Mouse (Mus musculus): Measurements from ENCODE around the gene Ddx51.

The Ddx51 gene

GRCm38 (mm10) chr5:110652719-110653648 lies at the start of gene Ddx51, which contains the start of gene Noc4l:
Gene Ddx51, plus strand, starts transcription at chr5:110653451.
Gene Noc4l, minus strand, starts transcription at chr5:110653417.
- DNase-seq = peak; percentile 99

- no peak for DNase-seq
These were observed 48.9 kb upstream of the Ddx51 start for GRCm38 (mm10) chr5:110604311-110604710.

GRCm38 (mm10) chr5:110605531-110606221 lies 47.6 kb upstream of the Ddx51 start:
- DNase-seq = no peak

GRCm38 (mm10) chr5:110607767-110608166 lies 45.5 kb upstream of the Ddx51 start:
- DNase-seq = no peak

GRCm38 (mm10) chr5:110608336-110608735 lies 44.9 kb upstream of the Ddx51 start:
- DNase-seq = no peak

GRCm38 (mm10) chr5:110608941-110609340 lies 44.3 kb upstream of the Ddx51 start:
- no peak for DNase-seq

GRCm38 (mm10) chr5:110609425-110609824 lies 43.8 kb upstream of the Ddx51 start:
- no peak for DNase-seq

GRCm38 (mm10) chr5:110609868-110610267 lies 43.4 kb upstream of the Ddx51 start:
- no peak for DNase-seq

- DNase-seq = no peak
These were observed 42.8 kb upstream of the Ddx51 start for GRCm38 (mm10) chr5:110610484-110610883.

- DNase-seq = no peak
These were observed 41.7 kb upstream of the Ddx51 start for GRCm38 (mm10) chr5:110611435-110612158.

- no peak for DNase-seq
These were observed 34.0 kb upstream of the Ddx51 start for GRCm38 (mm10) chr5:110619226-110619625.

GRCm38 (mm10) chr5:110624319-110624718 lies 28.9 kb upstream of the Ddx51 start:
- no peak for DNase-seq

GRCm38 (mm10) chr5:110627351-110627750 lies 25.9 kb upstream of the Ddx51 start:
- DNase-seq = no peak

GRCm38 (mm10) chr5:110628156-110628555 lies 25.1 kb upstream of the Ddx51 start:
- peak; percentile 10 to 12 for DNase-seq

- peak; percentile 32 to 59 for DNase-seq
These were observed 23.6 kb upstream of the Ddx51 start for GRCm38 (mm10) chr5:110629525-110630120.

- DNase-seq = no peak
These were observed 17.1 kb upstream of the Ddx51 start for GRCm38 (mm10) chr5:110635951-110636707.

GRCm38 (mm10) chr5:110638306-110639074 lies 14.8 kb upstream of the Ddx51 start:
- DNase-seq = no peak

- DNase-seq = peak; percentile 80 to 83
These were observed 13.8 kb upstream of the Ddx51 start for GRCm38 (mm10) chr5:110639459-110639858.

GRCm38 (mm10) chr5:110646377-110646776 lies 6.9 kb upstream of the Ddx51 start:
- DNase-seq = no peak

GRCm38 (mm10) chr5:110653686-110654085 lies 435 bp downstream of the Ddx51 start:
- DNase-seq = no peak

- no peak for DNase-seq
These were observed 6.4 kb downstream of the Ddx51 start for GRCm38 (mm10) chr5:110659682-110660081.

Data from kidney, postnatal 4 days (tissue).